Comparison of ENCODE assay signal across 19 mouse cellular contexts in the genomic region with DNA sequence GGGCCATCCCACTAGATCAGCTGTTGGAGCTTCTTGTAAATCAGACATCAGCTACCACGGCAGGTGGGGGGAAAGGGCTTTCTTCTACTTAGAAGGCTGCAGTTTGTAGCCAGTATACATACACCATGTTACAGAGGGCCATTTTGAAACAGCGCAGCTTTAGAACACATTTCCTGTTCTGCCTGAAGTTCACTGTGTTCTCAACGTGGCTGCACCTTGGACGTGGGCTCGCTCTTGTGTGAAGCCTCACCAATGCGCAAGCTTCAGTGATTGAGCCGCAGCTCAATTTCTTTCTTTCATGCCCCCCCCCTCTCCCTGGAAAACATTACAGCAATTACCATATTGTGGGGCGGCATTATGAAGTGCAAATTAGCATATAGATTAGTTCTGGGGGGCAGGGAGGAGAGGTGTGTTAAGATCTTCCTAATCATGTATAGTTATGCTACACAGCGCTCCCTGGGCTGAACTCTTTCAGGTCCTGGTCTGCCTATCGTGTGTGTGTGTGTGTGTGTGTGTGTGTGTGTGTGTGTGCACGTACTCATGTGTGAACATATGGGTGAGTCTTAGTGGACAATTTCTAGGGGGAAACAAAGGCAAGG.
DNase-seq lines count a peak whose midpoint lies in the region; ATAC-seq and TF ChIP-seq lines count a peak whose summit lies in the region.
"Had no signal": no experiment of that assay in that cellular context is flagged by ENCODE, and none has a peak within 500 bp of the region (broad histone marks: within the 10 kb centered on the region; RNA-seq: fewer than 3 reads in every experiment).

No protein-coding gene starts in this region.

- H3K27ac ChIP-seq in forebrain, embryonic 12.5 days, result no peak overlapping the region
- no peak overlapping the region for H3K27ac ChIP-seq in forebrain, embryonic 10.5 days
- peak overlapping the region; percentile 71 for H3K27ac ChIP-seq in hindbrain, embryonic 13.5 days
- H3K27ac ChIP-seq in hindbrain, embryonic 10.5 days, result no peak overlapping the region
- H3K27ac ChIP-seq in hindbrain, embryonic 14.5 days, result peak overlapping the region; percentile 80
- no peak overlapping the region; the same call in 1 of the 2 replicates for H3K27ac ChIP-seq in midbrain, embryonic 16.5 days (ENCODE audit: low read length)
- H3K27ac ChIP-seq in limb, embryonic 10.5 days, result no peak overlapping the region
- H3K27ac ChIP-seq: embryonic facial prominence, embryonic 12.5 days; stomach, embryonic 15.5 days had no signal

- peak; percentile 74 for ATAC-seq in forebrain, embryonic 12.5 days (ENCODE audit: low FRiP score)
- ATAC-seq in hindbrain, embryonic 13.5 days (ENCODE audit: low FRiP score), result peak; percentile 81
- peak; percentile 77; the same call in 1 of the 2 replicates for ATAC-seq in hindbrain, embryonic 14.5 days (ENCODE audit: low FRiP score)
- ATAC-seq in midbrain, embryonic 16.5 days, result peak; percentile 67; the same call in 1 of the 2 replicates
- ATAC-seq: inflammation-experienced regulatory T-cells, adult 6 months had no signal

- H3K9ac ChIP-seq in forebrain, embryonic 12.5 days, result no peak overlapping the region
- H3K9ac ChIP-seq in hindbrain, embryonic 13.5 days, result no peak overlapping the region
- no peak overlapping the region for H3K9ac ChIP-seq in hindbrain, embryonic 14.5 days
- H3K9ac ChIP-seq in midbrain, embryonic 16.5 days (ENCODE audit: low read depth, low read length), result no peak overlapping the region
- H3K9ac ChIP-seq: embryonic facial prominence, embryonic 12.5 days; stomach, embryonic 15.5 days had no signal

- TF ChIP-seq POLR2A in lung, adult 2 months (IDR thresholded peaks at IDR 0.05; ENCODE audit: borderline replicate concordance, extremely low read depth, low read depth, low read length), result no peak

- H3K36me3 ChIP-seq in forebrain, embryonic 12.5 days (replicated peaks), result no peaks in the 10 kb centered on the region
- no peaks in the 10 kb centered on the region for H3K36me3 ChIP-seq in forebrain, embryonic 10.5 days (replicated peaks)
- H3K36me3 ChIP-seq in hindbrain, embryonic 13.5 days, result no peaks in the 10 kb centered on the region
- H3K36me3 ChIP-seq in hindbrain, embryonic 10.5 days, result no peaks in the 10 kb centered on the region
- H3K36me3 ChIP-seq in hindbrain, embryonic 14.5 days (replicated peaks; ENCODE audit: control insufficient read depth, insufficient read depth), result no peaks in the 10 kb centered on the region
- no peaks in the 10 kb centered on the region for H3K36me3 ChIP-seq in midbrain, embryonic 16.5 days (ENCODE audit: control insufficient read depth, insufficient read depth, low read length)
- no peaks in the 10 kb centered on the region for H3K36me3 ChIP-seq in limb, embryonic 10.5 days
- H3K36me3 ChIP-seq: embryonic facial prominence, embryonic 12.5 days; stomach, embryonic 15.5 days had no signal

- no peak for DNase-seq in forebrain, embryonic 10.5 days (ENCODE audit: extremely low spot score, low spot score)
- no peak for DNase-seq in hindbrain, embryonic 10.5 days (ENCODE audit: low spot score)
- peak; percentile 29 for DNase-seq in hindbrain, embryonic 14.5 days (ENCODE audit: low spot score)
- DNase-seq in lung, adult 2 months, result no peak
- no peak for DNase-seq in limb, embryonic 10.5 days (ENCODE audit: low spot score)
- DNase-seq: adrenal gland, adult 2 months; cerebellum, adult 9-10 months; gastrocnemius, postnatal 36 days; kidney, adult 2 months; kidney, postnatal 14 days; liver; lung, postnatal 10 days had no signal

- H3K4me2 ChIP-seq in forebrain, embryonic 12.5 days, result no peak overlapping the region
- H3K4me2 ChIP-seq in hindbrain, embryonic 13.5 days, result no peak overlapping the region
- no peak overlapping the region for H3K4me2 ChIP-seq in hindbrain, embryonic 14.5 days (replicated peaks)
- no peak overlapping the region for H3K4me2 ChIP-seq in midbrain, embryonic 16.5 days (ENCODE audit: low read length)
- H3K4me2 ChIP-seq: embryonic facial prominence, embryonic 12.5 days; stomach, embryonic 15.5 days had no signal

- H3K9me3 ChIP-seq in forebrain, embryonic 12.5 days, result no peaks in the 10 kb centered on the region; the same call in 1 of the 2 replicates
- peaks cover 5% of the 10 kb centered on the region for H3K9me3 ChIP-seq in forebrain, embryonic 10.5 days
- no peaks in the 10 kb centered on the region for H3K9me3 ChIP-seq in hindbrain, embryonic 13.5 days
- H3K9me3 ChIP-seq in hindbrain, embryonic 10.5 days, result peaks cover 6% of the 10 kb centered on the region
- H3K9me3 ChIP-seq in hindbrain, embryonic 14.5 days (ENCODE audit: control insufficient read depth, low read length), result no peaks in the 10 kb centered on the region; the same call in 1 of the 2 replicates
- no peaks in the 10 kb centered on the region for H3K9me3 ChIP-seq in midbrain, embryonic 16.5 days (replicated peaks; ENCODE audit: control insufficient read depth, low read length, poor library complexity, severe bottlenecking)
- peaks cover 3% of the 10 kb centered on the region; the same call in 1 of the 2 replicates for H3K9me3 ChIP-seq in limb, embryonic 10.5 days (replicated peaks)
- H3K9me3 ChIP-seq: stomach, embryonic 15.5 days had no signal

- no peak for TF ChIP-seq CTCF in lung, adult 2 months (IDR thresholded peaks at IDR 0.05; ENCODE audit: insufficient read depth, low read length)

- no peak overlapping the region for H3K4me3 ChIP-seq in forebrain, embryonic 12.5 days (replicated peaks)
- H3K4me3 ChIP-seq in forebrain, embryonic 10.5 days, result no peak overlapping the region
- H3K4me3 ChIP-seq in hindbrain, embryonic 13.5 days, result no peak overlapping the region
- H3K4me3 ChIP-seq in hindbrain, embryonic 10.5 days, result no peak overlapping the region
- no peak overlapping the region for H3K4me3 ChIP-seq in hindbrain, embryonic 14.5 days (replicated peaks; ENCODE audit: low read length)
- H3K4me3 ChIP-seq in midbrain, embryonic 16.5 days (ENCODE audit: low read depth, low read length), result no peak overlapping the region
- no peak overlapping the region for H3K4me3 ChIP-seq in lung, adult 2 months (replicated peaks; ENCODE audit: extremely low read depth, low read depth, low read length)
- no peak overlapping the region for H3K4me3 ChIP-seq in limb, embryonic 10.5 days
- H3K4me3 ChIP-seq: embryonic facial prominence, embryonic 12.5 days; erythroblast, embryonic 14.5 days; stomach, embryonic 15.5 days had no signal

- H3K4me1 ChIP-seq in forebrain, embryonic 12.5 days, result 0 out of 2 replicates have a peak, but pooled peaks cover 3% of the 10 kb centered on the region
- no peaks in the 10 kb centered on the region for H3K4me1 ChIP-seq in forebrain, embryonic 10.5 days
- H3K4me1 ChIP-seq in hindbrain, embryonic 13.5 days (replicated peaks), result peaks cover 5% of the 10 kb centered on the region; the same call in 1 of the 2 replicates
- no peaks in the 10 kb centered on the region for H3K4me1 ChIP-seq in hindbrain, embryonic 10.5 days (replicated peaks)
- H3K4me1 ChIP-seq in hindbrain, embryonic 14.5 days (replicated peaks; ENCODE audit: control insufficient read depth, insufficient read depth, low read length), result 0 out of 2 replicates have a peak, but pooled peaks cover 9% of the 10 kb centered on the region
- no peaks in the 10 kb centered on the region for H3K4me1 ChIP-seq in midbrain, embryonic 16.5 days (ENCODE audit: control insufficient read depth, insufficient read depth, low read length)
- no peaks in the 10 kb centered on the region for H3K4me1 ChIP-seq in lung, adult 2 months (ENCODE audit: control insufficient read depth, insufficient read depth, low read length)
- no peaks in the 10 kb centered on the region for H3K4me1 ChIP-seq in limb, embryonic 10.5 days
- H3K4me1 ChIP-seq: embryonic facial prominence, embryonic 12.5 days; stomach, embryonic 15.5 days had no signal

- WGBS in forebrain, embryonic 12.5 days, result 72% methylated on average over 11 of the region's 11 CpGs
- WGBS in forebrain, embryonic 10.5 days, result 90% methylated on average over 11 of the region's 11 CpGs
- WGBS in hindbrain, embryonic 13.5 days, result 62% methylated on average over 11 of the region's 11 CpGs
- 89% methylated on average over 11 of the region's 11 CpGs for WGBS in hindbrain, embryonic 10.5 days
- 54% methylated on average over 11 of the region's 11 CpGs for WGBS in hindbrain, embryonic 14.5 days
- WGBS in midbrain, embryonic 16.5 days, result 65% methylated on average over 11 of the region's 11 CpGs
- WGBS in lung, adult 2 months, result 88% methylated on average over 11 of the region's 11 CpGs
- WGBS in limb, embryonic 10.5 days, result 90% methylated on average over 11 of the region's 11 CpGs

- no peaks in the 10 kb centered on the region for H3K27me3 ChIP-seq in forebrain, embryonic 12.5 days
- no peaks in the 10 kb centered on the region for H3K27me3 ChIP-seq in forebrain, embryonic 10.5 days (ENCODE audit: poor library complexity, severe bottlenecking)
- H3K27me3 ChIP-seq in hindbrain, embryonic 13.5 days, result no peaks in the 10 kb centered on the region
- no peaks in the 10 kb centered on the region for H3K27me3 ChIP-seq in hindbrain, embryonic 10.5 days (ENCODE audit: insufficient read depth, poor library complexity, severe bottlenecking)
- H3K27me3 ChIP-seq in hindbrain, embryonic 14.5 days (ENCODE audit: control insufficient read depth, insufficient read depth, low read length), result no peaks in the 10 kb centered on the region
- H3K27me3 ChIP-seq in midbrain, embryonic 16.5 days (ENCODE audit: control insufficient read depth, insufficient read depth, low read depth, low read length), result no peaks in the 10 kb centered on the region
- H3K27me3 ChIP-seq in limb, embryonic 10.5 days (ENCODE audit: low read depth, poor library complexity, severe bottlenecking), result no peaks in the 10 kb centered on the region
- H3K27me3 ChIP-seq: embryonic facial prominence, embryonic 12.5 days; stomach, embryonic 15.5 days had no signal

Comparison
In these comparisons a context has a peak if more than half of its experiments do, and no peak if none do; other contexts are left out.
1. H3K27ac ChIP-seq: peak in hindbrain, embryonic 13.5 days (single experiment) and hindbrain, embryonic 14.5 days (single experiment); none in forebrain, embryonic 12.5 days (single experiment), forebrain, embryonic 10.5 days (single experiment), hindbrain, embryonic 10.5 days (single experiment), midbrain, embryonic 16.5 days (single experiment) and limb, embryonic 10.5 days (single experiment).
2. Peak in every context shown above with its lines, with median percentiles within 50 percentile points of each other: ATAC-seq.